Mouse (Mus musculus) bone marrow, adult 2 months (tissue): ENCODE results near the gene Lst1.

Experiments
- CTCF ChIP-seq: fragments of 200-500 bp; IDR thresholded peaks from 2 replicates; pipeline ENCODE4 v1.5.1; 2011; ENCODE audit warnings: low read length, control low read depth; ENCODE audit not compliant: control insufficient read depth, insufficient read depth
- POLR2A ChIP-seq: fragments of 200-500 bp; IDR thresholded peaks from 2 replicates; pipeline ENCODE4 v1.6.1; 2011; ENCODE audit warnings: low read depth, mild to moderate bottlenecking, control low read depth, low read length, borderline replicate concordance; ENCODE audit not compliant: control insufficient read depth

GRCm38 (mm10) chr17:35157254-35157653, 31.0 kb downstream of the Lst1 start:
- TF ChIP-seq CTCF (no peak), POLR2A (no peak)
